11 mouse cellular contexts compared by ENCODE assay signal in genomic region chr9:75025689-75026088, GRCm38 (mm10). TPM values are rescaled to one million over a fixed set of nuclear protein-coding genes. Genes with fewer than 3 reads are reported as not detected.
DNase-seq lines count a peak whose midpoint lies in the region; ATAC-seq and TF ChIP-seq lines count a peak whose summit lies in the region.
"Had no signal": no experiment of that assay in that cellular context is flagged by ENCODE, and none has a peak within 500 bp of the region (broad histone marks: within the 10 kb centered on the region; RNA-seq: fewer than 3 reads in every experiment).

No protein-coding gene starts in this region.

- TF ChIP-seq EP300 in heart, postnatal 0 days (IDR thresholded peaks at IDR 0.05; ENCODE audit: low read depth), result no peak

- no peak overlapping the region for H3K4me2 ChIP-seq in heart, postnatal 0 days (ENCODE audit: low read depth, low read length)
- H3K4me2 ChIP-seq: limb, embryonic 15.5 days had no signal

- TF ChIP-seq CTCF in heart, postnatal 0 days (IDR thresholded peaks at IDR 0.05; ENCODE audit: low read depth), result peak; percentile 16; the same call in 1 of the 2 replicates

- no peaks in the 10 kb centered on the region for H3K9me3 ChIP-seq in heart, postnatal 0 days (replicated peaks; ENCODE audit: control insufficient read depth, low read length)
- H3K9me3 ChIP-seq: limb, embryonic 15.5 days had no signal

- no peak overlapping the region for H3K9ac ChIP-seq in heart, postnatal 0 days (replicated peaks; ENCODE audit: low read depth, low read length)
- H3K9ac ChIP-seq: limb, embryonic 15.5 days had no signal

- ATAC-seq in heart, postnatal 0 days (ENCODE audit: insufficient read depth, low read depth), result no peak

- no peak overlapping the region for H3K27ac ChIP-seq in heart, postnatal 0 days (ENCODE audit: low read depth)
- H3K27ac ChIP-seq: limb, embryonic 15.5 days had no signal

- H3K36me3 ChIP-seq in heart, postnatal 0 days (replicated peaks; ENCODE audit: control insufficient read depth, insufficient read depth, low read length), result peaks cover 38% of the 10 kb centered on the region
- H3K36me3 ChIP-seq in splenic B cell, adult 2 months (ENCODE audit: control insufficient read depth, insufficient read depth, low read length, poor library complexity, severe bottlenecking), result peaks cover 4% of the 10 kb centered on the region; the same call in 1 of the 2 replicates

- 79% methylated on average over 6 of the region's 6 CpGs for WGBS in heart, postnatal 0 days

- H3K4me3 ChIP-seq in heart, postnatal 0 days (ENCODE audit: low read depth, low read length), result no peak overlapping the region
- H3K4me3 ChIP-seq: limb, embryonic 15.5 days; myocyte had no signal

- H3K4me1 ChIP-seq in heart, postnatal 0 days (ENCODE audit: control insufficient read depth, insufficient read depth), result no peaks in the 10 kb centered on the region
- H3K4me1 ChIP-seq: limb, embryonic 15.5 days had no signal

- no peak for DNase-seq in heart, postnatal 0 days (ENCODE audit: low spot score)
- no peak for DNase-seq in heart, adult 9 months (ENCODE audit: low spot score in 2 of 2)
- peak; percentile 19 for DNase-seq in retina, postnatal 1 day
- no peak for DNase-seq in retina, embryonic 14.5 days (ENCODE audit: low spot score)
- peak; percentile 69 for DNase-seq in R1 (ENCODE audit: low read depth, low spot score)
- DNase-seq in splenic B cell, adult 2 months (ENCODE audit: low read depth, low spot score), result peak; percentile 71
- DNase-seq in left cerebral cortex, adult 8-10 months (ENCODE audit: low spot score in 2 of 2), result no peak
- DNase-seq in adipocyte (ENCODE audit: low spot score), result no peak
- DNase-seq: heart, postnatal 36 days had no signal

- no peaks in the 10 kb centered on the region for H3K27me3 ChIP-seq in heart, postnatal 0 days (ENCODE audit: control insufficient read depth, insufficient read depth, low read length)
- H3K27me3 ChIP-seq in splenic B cell, adult 2 months (ENCODE audit: control insufficient read depth, insufficient read depth, low read length, poor library complexity, severe bottlenecking), result no peaks in the 10 kb centered on the region
- H3K27me3 ChIP-seq: limb, embryonic 15.5 days had no signal

RNA-seq across cellular contexts. Expression of gene Arpp19, which starts 11.7 kb away (rescaled TPM):
- 24.3 and 44.3 TPM in 2 replicates for total RNA-seq in heart, postnatal 0 days (2014; rRNA removed; ENCODE audit: low replicate concordance)
- polyA plus RNA-seq in heart, postnatal 0 days (2015; fragmentation: Nextera tagmentation; extraction: Ambion mirVana), result 229 and 244 TPM in 2 replicates
- 100 to 1,000 TPM; 449 to 488 (median 466) TPM for total RNA-seq in left cerebral cortex, adult 8-10 months (2022)

RNA-seq across cellular contexts. Expression of gene Myo5a, which starts 45.1 kb away (rescaled TPM):
- 6.2 and 7.1 TPM in 2 replicates for total RNA-seq in heart, postnatal 0 days (2014; rRNA removed; ENCODE audit: low replicate concordance)
- 3.1 and 3.6 TPM in 2 replicates for polyA plus RNA-seq in heart, postnatal 0 days (2015; fragmentation: Nextera tagmentation; extraction: Ambion mirVana)
- 100 to 1,000 TPM; 288 to 326 (median 308) TPM for total RNA-seq in left cerebral cortex, adult 8-10 months (2022)

Comparison
In these comparisons a context has a peak if more than half of its experiments do, and no peak if none do; other contexts are left out.
1. DNase-seq: peak in retina, postnatal 1 day (single experiment), R1 (single experiment) and splenic B cell, adult 2 months (single experiment); none in heart, postnatal 0 days (single experiment), heart, adult 9 months (0 of 2), retina, embryonic 14.5 days (single experiment), left cerebral cortex, adult 8-10 months (0 of 2) and adipocyte (single experiment).
2. RNA of gene Myo5a, which starts 45.1 kb away (total RNA-seq): 288 to 326 TPM in left cerebral cortex, adult 8-10 months; 6.2 to 7.1 TPM in heart, postnatal 0 days; every median in the first group is over 10 times any median in the second.